Mouse (Mus musculus): ENCODE measurements at regions not wholly inside any gene's neighbourhood (a gene's known extent, or its start where the extent isn't known, plus 50 kb on each side); places are given as distances from the start of the nearest gene placed in this dataset.

- no peak for TF ChIP-seq CTCF (IDR thresholded peaks at IDR 0.05; ENCODE audit: control insufficient read depth, insufficient read depth, insufficient replicate concordance, low read depth, low read length)
- TF ChIP-seq POLR2A (IDR thresholded peaks at IDR 0.05; ENCODE audit: control insufficient read depth, low read depth, low read length): no peak
These were observed 116.1 kb downstream of the Matn1 start for GRCm38 (mm10) chr4:131060191-131060680.

Data from testis, adult 2 months (tissue).